Mouse (Mus musculus): Measurements from ENCODE around the gene Rabl2.

Rabl2 gene

GRCm38 (mm10) chr15:89591723-89592455 is at the start of gene Rabl2:
TSS of gene Rabl2 (minus strand) at chr15:89591923.
- DNase-seq (ENCODE audit: low read depth, low spot score), result peak; percentile 88

- peak; percentile 81 for DNase-seq (ENCODE audit: low read depth, low spot score)
These were observed 31.9 kb upstream of the Rabl2 start for GRCm38 (mm10) chr15:89623626-89623959.

- DNase-seq (ENCODE audit: low read depth, low spot score), result no peak
These were observed 31.4 kb upstream of the Rabl2 start for GRCm38 (mm10) chr15:89622959-89623625.

GRCm38 (mm10) chr15:89622312-89622958 is 30.7 kb upstream of the Rabl2 start:
- DNase-seq (ENCODE audit: low read depth, low spot score), result peak; percentile 66

- no peak for DNase-seq (ENCODE audit: low read depth, low spot score)
These were observed 16.2 kb upstream of the Rabl2 start for GRCm38 (mm10) chr15:89607888-89608287.

- no peak for DNase-seq (ENCODE audit: low read depth, low spot score)
These were observed 15.8 kb upstream of the Rabl2 start for GRCm38 (mm10) chr15:89607480-89607879.

- DNase-seq (ENCODE audit: low read depth, low spot score), result peak; percentile 21
These were observed 14.3 kb upstream of the Rabl2 start for GRCm38 (mm10) chr15:89605822-89606570.

GRCm38 (mm10) chr15:89592548-89592947 is 825 bp upstream of the Rabl2 start:
- DNase-seq (ENCODE audit: low read depth, low spot score), result no peak

GRCm38 (mm10) chr15:89591317-89591716 is 406 bp downstream of the Rabl2 start:
- DNase-seq (ENCODE audit: low read depth, low spot score), result peak; percentile 32

- no peak for DNase-seq (ENCODE audit: low read depth, low spot score)
These were observed 2.6 kb downstream of the Rabl2 start for GRCm38 (mm10) chr15:89589146-89589545.

GRCm38 (mm10) chr15:89585631-89586030 is 6.1 kb downstream of the Rabl2 start:
- no peak for DNase-seq (ENCODE audit: low read depth, low spot score)

GRCm38 (mm10) chr15:89585101-89585500 is 6.6 kb downstream of the Rabl2 start:
- DNase-seq (ENCODE audit: low read depth, low spot score), result no peak

- no peak for DNase-seq (ENCODE audit: low read depth, low spot score)
These were observed 9.2 kb downstream of the Rabl2 start for GRCm38 (mm10) chr15:89582494-89582893.

- DNase-seq (ENCODE audit: low read depth, low spot score), result no peak
These were observed 19.6 kb downstream of the Rabl2 start for GRCm38 (mm10) chr15:89572147-89572546.

- DNase-seq (ENCODE audit: low read depth, low spot score), result no peak
These were observed 23.6 kb downstream of the Rabl2 start, which contains the start of gene Acr for GRCm38 (mm10) chr15:89568114-89568513. TSS of gene Acr (plus strand) at chr15:89568326.

GRCm38 (mm10) chr15:89559202-89559731 is 32.5 kb downstream of the Rabl2 start:
- DNase-seq (ENCODE audit: low read depth, low spot score), result no peak

- DNase-seq (ENCODE audit: low read depth, low spot score), result no peak
These were observed 33.7 kb downstream of the Rabl2 start for GRCm38 (mm10) chr15:89557996-89558390.

GRCm38 (mm10) chr15:89557179-89557995 is 34.3 kb downstream of the Rabl2 start:
- DNase-seq (ENCODE audit: low read depth, low spot score), result no peak

GRCm38 (mm10) chr15:89556401-89557178 is 35.1 kb downstream of the Rabl2 start:
- DNase-seq (ENCODE audit: low read depth, low spot score), result no peak

- DNase-seq (ENCODE audit: low read depth, low spot score), result peak; percentile 3
These were observed 36.1 kb downstream of the Rabl2 start for GRCm38 (mm10) chr15:89555591-89555990.

Data from 3T3-L1 (cell line).